Mouse (Mus musculus): ENCODE measurements around the gene Fndc3b. TPM values are rescaled to one million over a fixed set of nuclear protein-coding genes. Genes with fewer than 3 reads are reported as not detected.
A peak's percentile ranks its signal among the peaks of the same experiment; 100 is the strongest.

Gene Fndc3b
- polyA plus RNA-seq, 1 experiment from 2014 or later = 8.2 TPM

GRCm38 (mm10) chr3:27705761-27706160, 5.3 kb downstream of the Fndc3b start:
- H3K27ac ChIP-seq (replicated peaks) = no peak overlapping the region
- no peaks in the 10 kb centered on the region for H3K36me3 ChIP-seq
- H3K4me1 ChIP-seq = peaks cover 28% of the 10 kb centered on the region
- 54% methylated on average over 6 of the region's 6 CpGs for WGBS
- no peak overlapping the region for H3K4me3 ChIP-seq (replicated peaks)
- H3K9ac ChIP-seq (replicated peaks) = no peak overlapping the region
- no peak overlapping the region for H3K4me2 ChIP-seq
- H3K9me3 ChIP-seq (replicated peaks) = no peaks in the 10 kb centered on the region
- no peaks in the 10 kb centered on the region; the same call in 1 of the 2 replicates for H3K27me3 ChIP-seq (replicated peaks)
- ATAC-seq (ENCODE audit: low FRiP score) = no peak

- no peaks in the 10 kb centered on the region for H3K9me3 ChIP-seq (replicated peaks)
- H3K27me3 ChIP-seq (replicated peaks) = no peaks in the 10 kb centered on the region; the same call in 1 of the 2 replicates
- H3K4me1 ChIP-seq = peaks cover 28% of the 10 kb centered on the region
- no peak overlapping the region for H3K4me3 ChIP-seq (replicated peaks)
- H3K4me2 ChIP-seq = no peak overlapping the region
- H3K27ac ChIP-seq (replicated peaks) = no peak overlapping the region
- WGBS = 62% methylated on average over 4 of the region's 4 CpGs
- no peak overlapping the region for H3K9ac ChIP-seq (replicated peaks)
- no peaks in the 10 kb centered on the region for H3K36me3 ChIP-seq
- no peak for ATAC-seq (ENCODE audit: low FRiP score)
These were observed 6.1 kb downstream of the Fndc3b start for GRCm38 (mm10) chr3:27705056-27705455.

- 78% methylated on average over 9 of the region's 9 CpGs for WGBS
- no peak overlapping the region for H3K9ac ChIP-seq (replicated peaks)
- H3K9me3 ChIP-seq (replicated peaks) = no peaks in the 10 kb centered on the region
- no peak for ATAC-seq (ENCODE audit: low FRiP score)
- H3K36me3 ChIP-seq = no peaks in the 10 kb centered on the region
- no peak overlapping the region for H3K4me2 ChIP-seq
- peaks cover 23% of the 10 kb centered on the region for H3K4me1 ChIP-seq
- H3K27me3 ChIP-seq (replicated peaks) = no peaks in the 10 kb centered on the region; the same call in 1 of the 2 replicates
- H3K4me3 ChIP-seq (replicated peaks) = no peak overlapping the region
- H3K27ac ChIP-seq (replicated peaks) = no peak overlapping the region
These were observed 6.5 kb downstream of the Fndc3b start for GRCm38 (mm10) chr3:27704641-27705040.

- no peak overlapping the region for H3K4me3 ChIP-seq (replicated peaks)
- 89% methylated on average over 8 of the region's 8 CpGs for WGBS
- ATAC-seq (ENCODE audit: low FRiP score) = no peak
- H3K9me3 ChIP-seq (replicated peaks) = no peaks in the 10 kb centered on the region
- H3K27ac ChIP-seq (replicated peaks) = no peak overlapping the region
- no peak overlapping the region for H3K4me2 ChIP-seq
- no peaks in the 10 kb centered on the region for H3K36me3 ChIP-seq
- no peaks in the 10 kb centered on the region; the same call in 1 of the 2 replicates for H3K27me3 ChIP-seq (replicated peaks)
- H3K4me1 ChIP-seq = peaks cover 12% of the 10 kb centered on the region
- H3K9ac ChIP-seq (replicated peaks) = no peak overlapping the region
These were observed 7.6 kb downstream of the Fndc3b start for GRCm38 (mm10) chr3:27703531-27703930.

- Histone ChIP-seq H3K9ac (replicated peaks) (no peak overlapping the region), H3K4me1 (peaks cover 10% of the 10 kb centered on the region), H3K27me3 (replicated peaks) (no peaks in the 10 kb centered on the region), H3K4me3 (replicated peaks) (no peak overlapping the region), H3K9me3 (replicated peaks) (no peaks in the 10 kb centered on the region), H3K36me3 (no peaks in the 10 kb centered on the region), H3K27ac (replicated peaks) (no peak overlapping the region), H3K4me2 (no peak overlapping the region)
- ATAC-seq (ENCODE audit: low FRiP score) = no peak
- 86% methylated on average over 2 of the region's 2 CpGs for WGBS
These were observed 8.0 kb downstream of the Fndc3b start for GRCm38 (mm10) chr3:27703081-27703480.

- Histone ChIP-seq H3K4me3 (replicated peaks) (no peak overlapping the region), H3K27ac (replicated peaks) (no peak overlapping the region), H3K27me3 (replicated peaks) (no peaks in the 10 kb centered on the region), H3K9ac (replicated peaks) (no peak overlapping the region), H3K9me3 (replicated peaks) (no peaks in the 10 kb centered on the region), H3K36me3 (no peaks in the 10 kb centered on the region), H3K4me1 (no peaks in the 10 kb centered on the region), H3K4me2 (no peak overlapping the region)
- 98% methylated on average over 6 of the region's 6 CpGs for WGBS
- no peak for ATAC-seq (ENCODE audit: low FRiP score)
These were observed 12.4 kb downstream of the Fndc3b start for GRCm38 (mm10) chr3:27698671-27699070.

GRCm38 (mm10) chr3:27696449-27696797, 14.7 kb downstream of the Fndc3b start:
- no peak for ATAC-seq (ENCODE audit: low FRiP score)
- H3K27ac ChIP-seq (replicated peaks) = no peak overlapping the region
- WGBS = 84% methylated on average over 5 of the region's 5 CpGs
- H3K27me3 ChIP-seq (replicated peaks) = no peaks in the 10 kb centered on the region
- no peaks in the 10 kb centered on the region for H3K36me3 ChIP-seq
- H3K4me3 ChIP-seq (replicated peaks) = no peak overlapping the region
- no peak overlapping the region for H3K4me2 ChIP-seq
- H3K4me1 ChIP-seq = no peaks in the 10 kb centered on the region; the same call in 1 of the 2 replicates
- H3K9ac ChIP-seq (replicated peaks) = no peak overlapping the region
- no peaks in the 10 kb centered on the region for H3K9me3 ChIP-seq (replicated peaks)

- 77% methylated on average over 16 of the region's 16 CpGs for WGBS
- no peak overlapping the region for H3K4me2 ChIP-seq
- no peaks in the 10 kb centered on the region for H3K27me3 ChIP-seq (replicated peaks)
- no peak for ATAC-seq (ENCODE audit: low FRiP score)
- H3K9me3 ChIP-seq (replicated peaks) = no peaks in the 10 kb centered on the region
- no peak overlapping the region for H3K27ac ChIP-seq (replicated peaks)
- H3K36me3 ChIP-seq = no peaks in the 10 kb centered on the region
- peaks cover 2% of the 10 kb centered on the region; the same call in 1 of the 2 replicates for H3K4me1 ChIP-seq
- H3K4me3 ChIP-seq (replicated peaks) = no peak overlapping the region
- H3K9ac ChIP-seq (replicated peaks) = no peak overlapping the region
These were observed 15.3 kb downstream of the Fndc3b start for GRCm38 (mm10) chr3:27695612-27696448.

GRCm38 (mm10) chr3:27694586-27694985, 16.5 kb downstream of the Fndc3b start:
- Histone ChIP-seq H3K4me2 (no peak overlapping the region), H3K36me3 (no peaks in the 10 kb centered on the region), H3K4me1 (peaks cover 15% of the 10 kb centered on the region), H3K27me3 (replicated peaks) (no peaks in the 10 kb centered on the region), H3K4me3 (replicated peaks) (no peak overlapping the region), H3K9ac (replicated peaks) (no peak overlapping the region), H3K9me3 (replicated peaks) (no peaks in the 10 kb centered on the region), H3K27ac (replicated peaks) (no peak overlapping the region)
- WGBS = 84% methylated on average over 10 of the region's 10 CpGs
- ATAC-seq (ENCODE audit: low FRiP score) = no peak

GRCm38 (mm10) chr3:27694111-27694510, 17.0 kb downstream of the Fndc3b start:
- H3K4me2 ChIP-seq = no peak overlapping the region
- no peak for ATAC-seq (ENCODE audit: low FRiP score)
- 95% methylated on average over 5 of the region's 5 CpGs for WGBS
- no peak overlapping the region for H3K4me3 ChIP-seq (replicated peaks)
- H3K36me3 ChIP-seq = no peaks in the 10 kb centered on the region
- no peak overlapping the region for H3K9ac ChIP-seq (replicated peaks)
- peaks cover 19% of the 10 kb centered on the region for H3K4me1 ChIP-seq
- H3K27ac ChIP-seq (replicated peaks) = no peak overlapping the region
- no peaks in the 10 kb centered on the region for H3K9me3 ChIP-seq (replicated peaks)
- H3K27me3 ChIP-seq (replicated peaks) = no peaks in the 10 kb centered on the region

GRCm38 (mm10) chr3:27691486-27692160, 19.5 kb downstream of the Fndc3b start:
- no peak overlapping the region for H3K27ac ChIP-seq (replicated peaks)
- H3K4me1 ChIP-seq = peaks cover 23% of the 10 kb centered on the region
- no peaks in the 10 kb centered on the region for H3K9me3 ChIP-seq (replicated peaks)
- H3K4me2 ChIP-seq = no peak overlapping the region
- H3K4me3 ChIP-seq (replicated peaks) = no peak overlapping the region
- no peak overlapping the region for H3K9ac ChIP-seq (replicated peaks)
- H3K36me3 ChIP-seq = no peaks in the 10 kb centered on the region
- ATAC-seq (ENCODE audit: low FRiP score) = no peak
- H3K27me3 ChIP-seq (replicated peaks) = no peaks in the 10 kb centered on the region
- 89% methylated on average over 9 of the region's 9 CpGs for WGBS

- no peaks in the 10 kb centered on the region for H3K27me3 ChIP-seq (replicated peaks)
- ATAC-seq (ENCODE audit: low FRiP score) = no peak; the same call in 1 of the 2 replicates
- peak overlapping the region; percentile 45; the same call in 1 of the 2 replicates for H3K27ac ChIP-seq (replicated peaks)
- 58% methylated on average over 6 of the region's 6 CpGs for WGBS
- H3K4me3 ChIP-seq (replicated peaks) = no peak overlapping the region
- no peak overlapping the region for H3K9ac ChIP-seq (replicated peaks)
- peaks cover 24% of the 10 kb centered on the region for H3K4me1 ChIP-seq
- H3K36me3 ChIP-seq = no peaks in the 10 kb centered on the region
- no peaks in the 10 kb centered on the region for H3K9me3 ChIP-seq (replicated peaks)
- H3K4me2 ChIP-seq = no peak overlapping the region
These were observed 21.1 kb downstream of the Fndc3b start for GRCm38 (mm10) chr3:27690030-27690429.
